Mouse (Mus musculus): ENCODE results near the gene Tor1b.

GRCm38 (mm10) chr2:30931922-30932321 is 20.8 kb upstream of the Tor1b start:
- TF ChIP-seq EP300 (optimal IDR thresholded peaks at IDR 0.05) (no peak), CTCF (IDR thresholded peaks at IDR 0.05; ENCODE audit: low read depth) (no peak)

Data from stomach, postnatal 0 days (tissue).